Mouse (Mus musculus) adipocyte (in vitro differentiated cells): Measurements from ENCODE around the gene Slc38a8.

Source experiments
- DNase-seq: peaks from one replicate; pipeline ENCODE4 v3.0.0-alpha.2; 2016; ENCODE audit warnings: low spot score

The Slc38a8 gene

GRCm38 (mm10) chr8:119501598-119501997 is at the start of gene Slc38a8:
Slc38a8 (minus strand) TSS chr8:119501698.
- DNase-seq, result no peak

GRCm38 (mm10) chr8:119548560-119549113 is 47.1 kb upstream of the Slc38a8 start:
- DNase-seq, result no peak

DNA sequence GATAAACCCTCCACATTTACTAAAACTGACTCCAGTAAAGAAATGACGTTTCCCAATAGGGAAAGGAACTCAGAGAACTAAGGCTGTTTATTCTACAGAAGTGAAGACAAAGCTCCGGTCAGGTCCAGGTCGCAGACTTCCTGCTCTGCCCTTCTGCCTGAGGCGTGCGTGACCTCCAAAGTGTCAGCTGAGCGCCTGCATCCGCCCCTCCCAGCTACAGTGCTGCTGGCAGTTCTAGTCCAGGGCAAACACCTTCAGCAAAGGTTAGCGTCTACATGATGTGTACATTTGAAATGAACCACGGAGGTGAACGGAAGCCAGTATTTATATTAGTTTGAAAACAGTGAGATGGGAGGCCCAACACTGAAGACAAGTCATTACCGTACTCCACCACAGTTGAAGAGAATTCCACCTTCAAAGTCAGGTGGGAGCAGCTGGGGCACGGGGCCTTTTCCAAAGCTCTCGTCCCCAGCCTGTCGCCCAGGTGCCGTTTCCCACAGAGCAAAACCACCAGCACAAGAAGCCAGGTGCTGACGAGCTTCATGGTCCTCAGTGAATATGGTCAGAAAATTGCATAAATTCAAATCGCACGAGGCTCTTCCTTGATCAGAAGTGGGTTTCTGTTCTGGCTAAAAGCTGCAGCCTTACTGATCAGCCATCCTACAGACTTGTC is 45.7 kb upstream of the Slc38a8 start:
- no peak for DNase-seq

DNA sequence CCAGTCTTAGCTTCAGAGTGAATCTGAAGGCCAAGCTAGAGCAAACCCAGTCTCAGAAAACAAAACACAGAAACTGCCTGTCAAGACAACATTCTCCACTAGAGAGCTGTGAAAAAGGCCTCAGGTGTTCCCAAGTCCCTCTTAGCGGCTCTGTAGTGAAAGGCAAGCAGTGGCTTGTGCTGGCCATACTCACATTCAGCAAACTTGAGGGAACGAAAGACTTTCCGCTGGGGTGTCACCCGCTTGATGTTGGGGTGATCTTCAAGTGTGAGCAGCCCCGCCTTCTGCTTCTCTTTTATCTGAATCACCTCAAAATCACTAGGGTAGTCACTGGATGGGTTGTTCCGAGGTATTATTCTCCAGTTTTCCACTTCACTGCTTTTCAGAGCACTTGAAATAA is 44.3 kb upstream of the Slc38a8 start:
- no peak for DNase-seq

GRCm38 (mm10) chr8:119545180-119545579 is 43.7 kb upstream of the Slc38a8 start:
- no peak for DNase-seq

DNA sequence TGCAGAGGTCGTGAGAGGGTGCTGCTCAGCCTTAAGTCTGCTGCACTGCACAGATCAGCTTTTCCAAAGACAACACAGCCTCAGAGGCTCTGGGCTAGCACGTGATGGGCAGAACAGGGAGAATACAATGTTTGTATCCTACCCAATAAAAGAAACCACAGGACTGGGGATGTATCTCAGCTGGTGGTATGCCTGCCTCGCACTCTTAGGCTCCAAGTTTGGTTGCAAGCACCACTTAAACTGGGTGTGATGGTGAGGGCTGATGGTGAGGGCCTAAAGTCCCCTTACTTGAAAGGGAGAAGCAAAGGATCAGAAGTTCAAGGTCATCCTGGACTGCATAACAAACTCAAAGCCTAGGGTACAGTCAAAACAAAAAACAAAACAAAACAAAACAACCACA is 43.1 kb upstream of the Slc38a8 start:
- DNase-seq, result no peak

- no peak for DNase-seq
Observed at GRCm38 (mm10) chr8:119531973-119532372, 30.5 kb upstream of the Slc38a8 start.

DNA sequence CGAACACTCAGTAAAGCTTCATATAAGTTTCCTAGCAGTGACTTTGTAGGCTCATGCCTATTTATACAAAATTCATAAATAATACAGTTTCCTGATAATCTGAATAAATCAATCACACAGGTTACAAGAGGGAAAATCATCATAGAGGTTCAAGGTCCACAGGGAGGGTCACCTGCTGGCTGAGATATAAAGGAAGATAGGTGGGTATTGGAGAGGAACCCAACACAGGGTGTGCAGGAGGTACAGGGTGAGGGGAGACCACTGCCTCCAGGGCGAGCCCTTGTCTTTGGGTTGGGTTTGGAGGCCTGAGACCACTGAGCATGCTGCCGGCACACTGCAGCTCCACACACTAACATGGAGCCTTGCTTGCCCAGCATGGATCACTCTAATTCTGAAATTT is 29.9 kb upstream of the Slc38a8 start:
- DNase-seq, result no peak

- DNase-seq, result no peak
Observed at GRCm38 (mm10) chr8:119530937-119531336, 29.4 kb upstream of the Slc38a8 start.

- no peak for DNase-seq
Observed at GRCm38 (mm10) chr8:119528762-119529161, 27.3 kb upstream of the Slc38a8 start.

DNA sequence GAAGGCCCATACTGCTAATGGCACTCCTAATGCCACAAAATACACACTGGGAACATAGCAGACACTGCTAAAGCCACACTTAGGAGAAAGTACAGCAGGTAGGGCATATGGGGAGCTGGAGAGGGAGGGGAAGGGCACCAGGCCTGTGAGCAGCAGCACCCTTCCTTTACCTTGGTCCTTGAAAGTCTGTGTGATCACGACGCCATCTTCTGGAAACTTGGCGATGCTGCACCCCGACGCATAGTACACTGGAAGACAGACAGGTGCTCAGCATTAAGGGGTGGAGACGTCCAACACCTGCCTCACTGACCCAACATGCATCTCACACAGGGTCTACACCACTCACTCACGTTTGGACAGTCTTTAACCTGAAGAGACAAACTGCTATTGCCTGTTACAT is 18.6 kb upstream of the Slc38a8 start:
- no peak for DNase-seq

- DNase-seq, result no peak
Observed at GRCm38 (mm10) chr8:119516674-119517073, 15.2 kb upstream of the Slc38a8 start.

GRCm38 (mm10) chr8:119515767-119516166 is 14.3 kb upstream of the Slc38a8 start:
- no peak for DNase-seq

DNA sequence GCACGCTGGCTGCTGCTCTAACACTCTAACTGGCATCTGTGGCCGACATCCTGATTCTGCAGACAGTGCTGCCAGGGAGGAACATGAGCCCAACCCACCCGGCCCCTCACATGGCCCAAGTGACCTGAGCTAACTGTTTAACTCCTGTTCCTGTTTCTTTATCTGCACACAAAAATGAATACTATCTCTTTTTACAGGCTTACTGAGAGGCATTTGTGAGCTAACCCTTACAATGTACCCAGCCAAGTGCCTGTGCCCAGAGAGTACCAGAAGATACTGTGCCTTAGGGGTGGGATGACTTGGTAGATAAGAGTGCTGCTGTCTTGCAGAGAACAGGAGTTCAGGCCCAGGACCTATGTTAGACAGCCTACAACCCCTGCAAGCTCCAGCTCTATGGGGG is 13.4 kb upstream of the Slc38a8 start:
- DNase-seq, result no peak

DNA sequence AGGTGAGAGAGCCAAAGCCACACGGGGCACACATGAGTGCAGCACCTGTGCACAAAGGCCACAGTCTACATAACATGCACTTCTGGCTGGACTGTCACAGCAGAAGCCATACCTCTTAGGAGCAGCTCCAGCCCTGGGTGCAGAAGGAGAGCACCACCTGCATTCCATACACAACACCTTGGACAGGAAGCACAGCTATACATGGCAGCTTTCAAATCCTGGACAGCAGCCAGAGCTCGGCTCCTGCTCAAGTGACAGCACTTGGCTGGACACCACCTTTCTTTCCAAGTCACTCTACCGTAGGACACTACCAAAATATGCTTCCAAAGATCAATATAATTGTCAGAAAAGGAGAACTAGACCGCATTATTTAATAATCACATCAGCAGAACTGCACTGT is 11.9 kb upstream of the Slc38a8 start:
- DNase-seq, result no peak

GRCm38 (mm10) chr8:119511722-119512121 is 10.2 kb upstream of the Slc38a8 start:
- DNase-seq, result no peak

DNA sequence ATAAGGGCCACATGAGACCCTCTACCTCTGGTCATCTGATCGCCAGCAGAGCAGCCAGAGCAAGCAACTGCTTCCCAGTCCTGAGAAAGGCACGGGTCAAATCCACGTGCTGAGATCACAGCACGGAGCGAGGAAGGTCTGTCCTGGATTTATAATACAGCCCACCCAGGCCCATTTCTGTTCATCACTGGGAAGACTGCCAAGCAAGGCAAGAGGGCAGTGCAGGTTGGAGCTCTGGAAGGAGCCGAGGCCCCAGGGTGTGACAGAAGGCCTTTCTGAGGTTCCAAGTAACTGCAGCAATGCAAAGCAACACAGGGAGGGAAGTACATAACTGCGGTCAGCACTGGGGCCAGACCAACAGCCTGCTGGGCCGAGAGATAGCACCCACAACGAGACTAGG is 9.0 kb upstream of the Slc38a8 start:
- DNase-seq, result no peak

GRCm38 (mm10) chr8:119506106-119506505 is 4.6 kb upstream of the Slc38a8 start:
- no peak for DNase-seq

- no peak for DNase-seq
Observed at GRCm38 (mm10) chr8:119505488-119505887, 4.0 kb upstream of the Slc38a8 start.

GRCm38 (mm10) chr8:119503191-119503767 is 1.8 kb upstream of the Slc38a8 start:
- DNase-seq, result no peak

DNA sequence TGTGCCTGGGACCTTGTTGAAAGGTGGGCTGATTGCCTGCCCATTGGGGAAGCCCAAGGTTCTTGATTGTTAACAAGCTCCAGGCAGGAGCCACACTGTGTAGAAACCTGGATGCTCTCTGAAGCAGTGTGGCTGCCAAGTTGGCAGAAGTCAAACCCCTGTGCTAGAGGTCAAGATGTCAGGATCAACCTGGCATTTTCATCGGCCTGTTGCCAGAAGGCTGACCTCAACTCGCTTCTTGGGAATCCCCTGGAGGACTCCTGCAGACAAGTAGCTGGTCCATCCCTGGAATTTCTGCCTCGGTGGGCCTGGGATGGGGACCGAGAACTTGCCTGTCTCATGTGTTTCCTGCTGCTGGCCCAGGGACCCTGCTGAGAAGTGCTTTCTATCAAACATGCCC is 613 bp upstream of the Slc38a8 start:
- no peak for DNase-seq

GRCm38 (mm10) chr8:119499836-119500235 is 1.7 kb downstream of the Slc38a8 start:
- DNase-seq, result no peak

DNA sequence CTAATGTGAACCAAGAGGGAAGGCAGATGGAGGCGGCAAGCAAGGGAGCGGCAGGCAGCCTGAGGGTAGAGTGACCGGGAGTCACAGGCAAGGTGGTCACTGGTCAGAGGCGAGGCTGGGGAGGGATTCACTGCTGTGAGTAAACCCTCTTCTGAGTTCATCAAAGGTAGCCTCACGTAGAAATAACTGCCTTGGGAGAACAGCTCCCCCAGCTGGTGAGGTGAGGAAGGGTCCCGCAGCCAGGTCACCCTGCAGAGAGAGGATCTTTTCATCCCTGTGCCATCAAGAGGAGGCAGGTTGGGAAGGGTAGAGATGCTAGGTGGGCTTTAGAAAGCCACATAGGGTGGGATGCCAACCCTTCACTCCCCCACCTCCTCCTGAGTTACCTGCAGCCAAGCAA is 4.7 kb downstream of the Slc38a8 start:
- peak; percentile 23 for DNase-seq

- no peak for DNase-seq
Observed at GRCm38 (mm10) chr8:119487093-119487492, 14.4 kb downstream of the Slc38a8 start.
